Mouse (Mus musculus): ENCODE data around the gene Sema5b. TPM values are rescaled to one million over a fixed set of nuclear protein-coding genes. Genes with fewer than 3 reads are reported as not detected.

The Sema5b gene
- polyA plus RNA-seq, 1 experiment from 2014 or later: 18.1 TPM

DNA sequence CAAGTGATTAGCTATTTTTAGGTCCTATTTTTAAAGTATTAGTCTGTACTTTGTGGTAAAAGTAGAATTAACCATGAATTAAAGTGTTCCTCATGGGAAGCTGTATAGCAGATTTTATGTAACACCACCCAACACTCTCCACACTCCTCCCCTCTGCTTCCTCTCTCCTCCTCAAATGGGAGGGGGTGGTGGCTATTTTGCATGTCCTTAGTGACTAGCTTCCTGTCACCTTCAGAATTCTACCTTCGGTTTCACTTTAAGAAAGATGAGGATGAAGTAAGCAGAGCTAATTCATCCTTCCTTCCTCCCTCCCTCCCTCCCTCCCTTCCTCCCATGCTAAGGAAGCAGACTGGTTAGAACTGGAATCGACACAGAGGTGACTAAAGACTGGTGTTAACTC is 155.2 kb downstream of the Sema5b start:
- Histone ChIP-seq H3K9me3 (ENCODE audit: control insufficient read depth, low read length) (no peaks in the 10 kb centered on the region), H3K27me3 (ENCODE audit: control insufficient read depth, insufficient read depth, low read length) (no peaks in the 10 kb centered on the region), H3K4me2 (ENCODE audit: low read depth, low read length) (no peak overlapping the region), H3K36me3 (ENCODE audit: control insufficient read depth, insufficient read depth, low read length) (0 out of 2 replicates have a peak, but pooled peaks cover 3% of the 10 kb centered on the region), H3K4me3 (ENCODE audit: low read depth, low read length) (no peak overlapping the region), H3K27ac (ENCODE audit: low read depth, low read length) (no peak overlapping the region), H3K4me1 (ENCODE audit: control insufficient read depth, insufficient read depth, low read length) (no peaks in the 10 kb centered on the region), H3K9ac (replicated peaks; ENCODE audit: low read depth, low read length) (no peak overlapping the region)
- WGBS: 94% methylated on average over 2 of the region's 2 CpGs
- ATAC-seq (ENCODE audit: low read depth): no peak

DNA sequence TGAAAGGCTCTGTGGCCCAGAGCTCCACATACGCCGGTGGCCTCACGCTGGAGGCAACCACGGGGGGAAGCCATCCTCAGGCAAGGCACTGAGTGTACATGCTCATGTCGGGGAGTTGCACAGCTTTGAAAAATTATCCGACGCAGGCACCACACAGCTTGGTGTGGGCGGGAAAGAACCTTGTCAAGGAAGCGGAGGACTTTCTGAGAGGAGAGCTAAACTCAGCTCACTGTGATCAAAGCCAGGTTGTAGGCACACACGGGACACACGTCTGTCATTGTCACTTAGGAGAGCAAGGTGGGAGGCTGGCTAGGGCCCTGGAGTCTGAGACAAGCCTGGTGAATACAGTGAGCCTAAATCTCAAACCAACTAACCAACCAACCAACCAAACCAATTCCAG is 160.9 kb downstream of the Sema5b start:
- WGBS: 73% methylated on average over 11 of the region's 11 CpGs
- Histone ChIP-seq H3K27ac (ENCODE audit: low read depth, low read length) (no peak overlapping the region), H3K9ac (replicated peaks; ENCODE audit: low read depth, low read length) (no peak overlapping the region), H3K36me3 (ENCODE audit: control insufficient read depth, insufficient read depth, low read length) (0 out of 2 replicates have a peak, but pooled peaks cover 3% of the 10 kb centered on the region), H3K27me3 (ENCODE audit: control insufficient read depth, insufficient read depth, low read length) (no peaks in the 10 kb centered on the region), H3K9me3 (ENCODE audit: control insufficient read depth, low read length) (no peaks in the 10 kb centered on the region), H3K4me3 (ENCODE audit: low read depth, low read length) (no peak overlapping the region), H3K4me2 (ENCODE audit: low read depth, low read length) (no peak overlapping the region), H3K4me1 (ENCODE audit: control insufficient read depth, insufficient read depth, low read length) (no peaks in the 10 kb centered on the region)
- ATAC-seq (ENCODE audit: low read depth): no peak

DNA sequence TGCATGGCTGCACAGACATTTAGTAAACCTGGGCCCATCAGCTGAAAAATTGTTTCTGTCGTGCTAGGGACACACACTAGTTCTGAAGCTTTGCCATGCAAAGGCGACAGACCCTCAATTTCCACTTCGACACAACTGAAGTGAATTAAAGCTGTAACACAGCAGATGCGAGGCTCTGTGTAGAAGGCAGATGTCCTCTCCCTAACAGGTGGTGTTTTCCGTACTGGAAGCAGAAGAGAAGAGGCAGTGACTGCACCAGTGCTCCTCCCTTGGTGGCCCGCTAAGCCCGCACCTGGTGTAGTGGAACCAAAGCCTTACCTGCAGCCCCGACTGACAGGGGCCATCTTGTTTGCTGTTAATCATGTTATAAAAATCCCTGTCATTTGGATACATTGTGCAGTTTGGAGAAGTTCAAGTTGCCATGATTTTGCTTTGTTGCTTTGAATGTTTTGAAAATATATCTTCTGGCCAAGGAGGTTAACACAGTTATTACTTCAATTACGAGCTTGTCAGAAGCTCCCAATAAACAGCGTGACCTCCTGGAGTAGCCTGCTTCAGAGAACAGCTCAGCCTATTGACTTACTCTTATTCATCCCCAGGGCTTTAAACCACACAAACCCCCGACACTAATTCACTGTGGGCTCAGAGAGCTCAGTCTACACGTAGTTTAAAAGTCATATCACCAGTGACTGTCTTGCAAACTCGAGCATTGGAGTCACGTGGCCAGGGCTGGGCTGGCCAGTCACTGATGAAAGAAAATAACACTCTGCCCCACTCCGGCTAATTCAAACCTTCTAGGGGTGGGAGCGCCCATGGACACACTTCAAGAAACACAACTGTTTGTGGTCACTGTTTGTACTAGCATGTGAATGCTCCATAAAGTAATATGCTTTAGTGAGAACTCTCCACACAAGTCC is 163.1 kb downstream of the Sema5b start:
- H3K36me3 ChIP-seq (ENCODE audit: control insufficient read depth, insufficient read depth, low read length): no peaks in the 10 kb centered on the region
- no peak; the same call in 1 of the 2 replicates for ATAC-seq (ENCODE audit: low read depth)
- 46% methylated on average over 16 of the region's 16 CpGs for WGBS
- H3K4me1 ChIP-seq (ENCODE audit: control insufficient read depth, insufficient read depth, low read length): no peaks in the 10 kb centered on the region
- no peak overlapping the region for H3K27ac ChIP-seq (ENCODE audit: low read depth, low read length)
- no peaks in the 10 kb centered on the region for H3K27me3 ChIP-seq (ENCODE audit: control insufficient read depth, insufficient read depth, low read length)
- no peaks in the 10 kb centered on the region for H3K9me3 ChIP-seq (ENCODE audit: control insufficient read depth, low read length)
- no peak overlapping the region for H3K4me2 ChIP-seq (ENCODE audit: low read depth, low read length)
- no peak overlapping the region for H3K4me3 ChIP-seq (ENCODE audit: low read depth, low read length)
- H3K9ac ChIP-seq (replicated peaks; ENCODE audit: low read depth, low read length): no peak overlapping the region

DNA sequence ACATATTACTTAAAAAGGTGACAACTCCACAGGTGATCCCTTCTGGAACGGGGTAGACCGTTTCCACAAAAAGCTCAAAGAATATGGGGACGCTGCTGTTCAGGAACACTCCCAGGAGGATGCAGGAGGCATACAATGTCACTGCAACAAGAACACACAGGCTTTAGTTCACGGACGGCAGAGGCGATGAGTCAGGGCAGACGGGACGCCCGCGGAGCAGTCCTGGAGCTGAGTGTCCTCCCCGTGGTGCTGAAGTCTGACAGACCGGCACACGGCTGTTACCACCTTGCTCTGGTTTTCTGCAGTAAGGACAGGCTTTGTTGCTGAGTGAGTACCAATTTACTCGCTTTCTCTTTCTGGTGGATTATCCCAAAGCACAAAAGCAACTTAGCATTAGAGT is 163.9 kb downstream of the Sema5b start:
- WGBS: 61% methylated on average over 14 of the region's 14 CpGs
- H3K9ac ChIP-seq (replicated peaks; ENCODE audit: low read depth, low read length): no peak overlapping the region
- no peak overlapping the region for H3K4me3 ChIP-seq (ENCODE audit: low read depth, low read length)
- no peak for ATAC-seq (ENCODE audit: low read depth)
- no peaks in the 10 kb centered on the region for H3K27me3 ChIP-seq (ENCODE audit: control insufficient read depth, insufficient read depth, low read length)
- no peaks in the 10 kb centered on the region for H3K9me3 ChIP-seq (ENCODE audit: control insufficient read depth, low read length)
- no peaks in the 10 kb centered on the region for H3K36me3 ChIP-seq (ENCODE audit: control insufficient read depth, insufficient read depth, low read length)
- no peak overlapping the region for H3K27ac ChIP-seq (ENCODE audit: low read depth, low read length)
- no peaks in the 10 kb centered on the region for H3K4me1 ChIP-seq (ENCODE audit: control insufficient read depth, insufficient read depth, low read length)
- no peak overlapping the region for H3K4me2 ChIP-seq (ENCODE audit: low read depth, low read length)

DNA sequence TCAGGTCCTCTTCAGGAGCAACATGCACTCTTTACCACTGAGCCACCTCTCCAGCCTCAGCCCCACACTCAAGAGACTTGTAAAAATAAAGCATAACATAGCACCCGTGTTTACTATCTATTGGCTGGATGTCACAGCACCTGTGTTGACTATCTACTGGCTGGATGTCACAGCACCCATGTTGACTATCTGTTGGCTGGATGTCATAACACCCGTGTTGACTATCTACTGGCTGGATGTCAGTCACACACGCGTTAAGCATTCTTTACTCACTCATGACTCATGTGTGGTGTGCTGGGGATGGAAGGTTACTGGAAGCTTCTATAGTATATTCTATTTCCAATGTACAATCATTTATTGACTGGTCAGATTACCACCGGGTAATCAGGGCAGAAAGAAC is 166.1 kb downstream of the Sema5b start:
- 95% methylated on average over 5 of the region's 5 CpGs for WGBS
- H3K9me3 ChIP-seq (ENCODE audit: control insufficient read depth, low read length): no peaks in the 10 kb centered on the region
- no peak overlapping the region for H3K4me3 ChIP-seq (ENCODE audit: low read depth, low read length)
- ATAC-seq (ENCODE audit: low read depth): no peak
- H3K36me3 ChIP-seq (ENCODE audit: control insufficient read depth, insufficient read depth, low read length): no peaks in the 10 kb centered on the region
- H3K27ac ChIP-seq (ENCODE audit: low read depth, low read length): no peak overlapping the region
- peaks cover 4% of the 10 kb centered on the region; the same call in 1 of the 2 replicates for H3K4me1 ChIP-seq (ENCODE audit: control insufficient read depth, insufficient read depth, low read length)
- no peak overlapping the region for H3K9ac ChIP-seq (replicated peaks; ENCODE audit: low read depth, low read length)
- H3K4me2 ChIP-seq (ENCODE audit: low read depth, low read length): no peak overlapping the region
- no peaks in the 10 kb centered on the region for H3K27me3 ChIP-seq (ENCODE audit: control insufficient read depth, insufficient read depth, low read length)

DNA sequence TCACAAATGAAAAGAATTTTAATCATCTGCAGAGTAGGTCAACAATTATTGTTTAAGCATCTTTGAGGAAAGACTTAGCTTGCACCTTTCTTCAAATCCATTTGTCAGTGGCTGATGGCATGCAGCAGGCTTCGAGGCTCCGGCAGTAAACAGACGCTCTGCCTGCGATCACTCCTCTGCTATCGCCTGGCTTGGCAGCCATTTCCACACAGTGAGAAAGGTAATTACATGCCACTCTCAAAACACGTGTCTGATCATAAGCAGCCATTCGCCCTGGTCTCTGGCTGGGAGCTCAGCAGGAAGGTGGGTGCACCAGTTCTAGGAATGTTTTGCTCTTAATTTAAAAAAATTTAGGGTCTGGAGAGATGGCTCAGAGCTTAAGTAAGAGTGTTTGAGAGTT is 170.1 kb downstream of the Sema5b start:
- Histone ChIP-seq H3K4me1 (ENCODE audit: control insufficient read depth, insufficient read depth, low read length) (peaks cover 8% of the 10 kb centered on the region; the same call in 1 of the 2 replicates), H3K27ac (ENCODE audit: low read depth, low read length) (no peak overlapping the region), H3K9me3 (ENCODE audit: control insufficient read depth, low read length) (no peaks in the 10 kb centered on the region), H3K9ac (replicated peaks; ENCODE audit: low read depth, low read length) (no peak overlapping the region), H3K36me3 (ENCODE audit: control insufficient read depth, insufficient read depth, low read length) (no peaks in the 10 kb centered on the region), H3K4me3 (ENCODE audit: low read depth, low read length) (no peak overlapping the region), H3K4me2 (ENCODE audit: low read depth, low read length) (no peak overlapping the region), H3K27me3 (ENCODE audit: control insufficient read depth, insufficient read depth, low read length) (no peaks in the 10 kb centered on the region)
- 33% methylated on average over 7 of the region's 7 CpGs for WGBS
- ATAC-seq (ENCODE audit: low read depth): peak; percentile 56

DNA sequence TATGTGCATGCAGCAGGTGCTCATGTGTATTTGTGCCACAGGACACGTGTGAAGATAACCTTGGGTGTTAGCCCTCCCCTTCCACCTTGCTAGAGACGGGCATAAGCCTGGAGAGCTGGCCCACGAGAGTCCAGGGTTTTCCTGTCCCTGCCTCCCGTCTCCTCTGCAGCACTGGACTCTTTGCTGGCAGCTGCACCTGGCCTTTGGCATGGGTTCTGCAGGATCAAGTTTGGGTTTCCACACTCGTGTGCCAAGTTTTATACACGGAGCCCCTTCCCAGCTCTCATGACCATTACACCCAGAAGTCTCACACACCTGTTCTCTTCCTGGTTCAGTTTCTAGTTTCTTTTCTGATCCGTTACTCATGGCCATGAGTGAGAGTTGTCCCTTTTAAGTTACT is 172.7 kb downstream of the Sema5b start:
- H3K27me3 ChIP-seq (ENCODE audit: control insufficient read depth, insufficient read depth, low read length): no peaks in the 10 kb centered on the region
- no peak overlapping the region for H3K4me2 ChIP-seq (ENCODE audit: low read depth, low read length)
- H3K27ac ChIP-seq (ENCODE audit: low read depth, low read length): no peak overlapping the region
- no peak overlapping the region for H3K9ac ChIP-seq (replicated peaks; ENCODE audit: low read depth, low read length)
- H3K9me3 ChIP-seq (ENCODE audit: control insufficient read depth, low read length): no peaks in the 10 kb centered on the region
- H3K4me1 ChIP-seq (ENCODE audit: control insufficient read depth, insufficient read depth, low read length): peaks cover 8% of the 10 kb centered on the region; the same call in 1 of the 2 replicates
- H3K4me3 ChIP-seq (ENCODE audit: low read depth, low read length): no peak overlapping the region
- 78% methylated on average over 7 of the region's 7 CpGs for WGBS
- H3K36me3 ChIP-seq (ENCODE audit: control insufficient read depth, insufficient read depth, low read length): peaks cover 4% of the 10 kb centered on the region; the same call in 1 of the 2 replicates
- ATAC-seq (ENCODE audit: low read depth): no peak

Other genes starting within 250 kb of the Sema5b start
- 40.3 and 44.0 TPM in 2 replicates for gene Sec22a, start 177.2 kb upstream of the Sema5b start, polyA plus RNA-seq (2014; fragmentation: Nextera tagmentation; extraction: Ambion mirVana)
- 3.2 and 7.4 TPM in 2 replicates for gene Pdia5, start 50.3 kb upstream of the Sema5b start, polyA plus RNA-seq (2014; fragmentation: Nextera tagmentation; extraction: Ambion mirVana)
- 45.9 and 49.6 TPM in 2 replicates for gene Dirc2, start 228.2 kb downstream of the Sema5b start, polyA plus RNA-seq (2014; fragmentation: Nextera tagmentation; extraction: Ambion mirVana)
- 14.0 and 16.6 TPM in 2 replicates for gene Hspbap1, start 229.2 kb downstream of the Sema5b start, polyA plus RNA-seq (2014; fragmentation: Nextera tagmentation; extraction: Ambion mirVana)